27 mouse cellular contexts compared by ENCODE assay signal in the genomic region with DNA sequence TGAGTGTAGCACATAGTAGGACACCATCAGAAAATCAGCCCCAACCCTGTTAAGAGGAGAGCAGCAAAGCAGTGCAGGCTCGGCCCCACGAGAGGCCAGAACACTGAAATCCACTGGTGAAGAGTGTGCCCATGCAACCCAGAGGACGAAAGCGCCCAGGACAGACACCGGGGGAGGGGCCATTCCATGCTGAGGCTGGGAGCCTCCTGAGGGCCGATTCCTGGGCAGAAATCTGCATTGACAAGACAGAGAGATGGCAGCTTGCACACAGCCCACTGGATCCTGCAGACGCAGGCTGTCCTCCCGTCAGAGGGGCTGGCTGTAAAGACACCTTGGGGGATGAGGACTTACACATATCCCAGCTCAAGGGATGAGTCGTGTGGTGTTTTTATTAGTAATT.
DNase-seq lines count a peak whose midpoint lies in the region; ATAC-seq lines count a peak whose summit lies in the region.
"Had no signal": no experiment of that assay in that cellular context is flagged by ENCODE, and none has a peak within 500 bp of the region (broad histone marks: within the 10 kb centered on the region; RNA-seq: fewer than 3 reads in every experiment).

No protein-coding gene starts in this region.

- no peaks in the 10 kb centered on the region for H3K9me3 ChIP-seq in kidney, embryonic 16.5 days (ENCODE audit: low read length)
- no peaks in the 10 kb centered on the region for H3K9me3 ChIP-seq in intestine, embryonic 15.5 days
- H3K9me3 ChIP-seq: embryonic facial prominence, embryonic 12.5 days; heart, embryonic 13.5 days; hindbrain, embryonic 10.5 days; liver, embryonic 15.5 days had no signal

- no peak overlapping the region for H3K27ac ChIP-seq in kidney, embryonic 16.5 days (ENCODE audit: low read length)
- no peak overlapping the region for H3K27ac ChIP-seq in intestine, embryonic 15.5 days
- H3K27ac ChIP-seq: embryonic facial prominence, embryonic 12.5 days; heart, adult 2 months; heart, embryonic 13.5 days; hindbrain, embryonic 10.5 days; hindbrain, postnatal 0 days; liver, embryonic 15.5 days had no signal

- 0 out of 2 replicates have a peak overlapping the region, but pooled peaks have one; percentile 4 for H3K9ac ChIP-seq in kidney, embryonic 16.5 days (replicated peaks; ENCODE audit: low read length)
- no peak overlapping the region for H3K9ac ChIP-seq in intestine, embryonic 15.5 days
- H3K9ac ChIP-seq: embryonic facial prominence, embryonic 12.5 days; heart, embryonic 13.5 days; liver, embryonic 15.5 days; lung, embryonic 14.5 days had no signal

- no peak overlapping the region for H3K4me2 ChIP-seq in kidney, embryonic 16.5 days (replicated peaks; ENCODE audit: low read depth, low read length)
- peak overlapping the region; percentile 23 for H3K4me2 ChIP-seq in intestine, embryonic 15.5 days (replicated peaks)
- H3K4me2 ChIP-seq: embryonic facial prominence, embryonic 12.5 days; heart, embryonic 13.5 days; liver, embryonic 15.5 days; lung, embryonic 14.5 days had no signal

- WGBS in kidney, embryonic 16.5 days: 53% methylated on average over 9 of the region's 9 CpGs
- WGBS in intestine, embryonic 15.5 days: 55% methylated on average over 9 of the region's 9 CpGs

- H3K4me1 ChIP-seq in kidney, embryonic 16.5 days (ENCODE audit: insufficient read depth, low read length): peaks cover 34% of the 10 kb centered on the region
- peaks cover 28% of the 10 kb centered on the region for H3K4me1 ChIP-seq in intestine, embryonic 15.5 days (replicated peaks)

- no peaks in the 10 kb centered on the region for H3K27me3 ChIP-seq in kidney, embryonic 16.5 days (ENCODE audit: insufficient read depth, low read length)
- H3K27me3 ChIP-seq in intestine, embryonic 15.5 days (replicated peaks): no peaks in the 10 kb centered on the region
- H3K27me3 ChIP-seq: embryonic facial prominence, embryonic 12.5 days; heart, embryonic 13.5 days had no signal

- H3K4me3 ChIP-seq in kidney, embryonic 16.5 days (ENCODE audit: low read length): no peak overlapping the region
- no peak overlapping the region for H3K4me3 ChIP-seq in intestine, embryonic 15.5 days (replicated peaks)
- H3K4me3 ChIP-seq: embryonic facial prominence, embryonic 12.5 days; heart, adult 2 months; heart, embryonic 13.5 days; hindbrain, embryonic 10.5 days; liver, embryonic 15.5 days had no signal

- ATAC-seq in kidney, embryonic 16.5 days (ENCODE audit: low FRiP score, low TSS enrichment): no peak
- 0 out of 2 replicates have a peak, but pooled peaks have one; percentile 11 for ATAC-seq in intestine, embryonic 15.5 days
- ATAC-seq: forebrain, embryonic 14.5 days; hindbrain, postnatal 0 days; midbrain, embryonic 16.5 days had no signal

- no peaks in the 10 kb centered on the region for H3K36me3 ChIP-seq in kidney, embryonic 16.5 days (ENCODE audit: insufficient read depth, low read length)
- no peaks in the 10 kb centered on the region for H3K36me3 ChIP-seq in intestine, embryonic 15.5 days
- H3K36me3 ChIP-seq: embryonic facial prominence, embryonic 12.5 days; G1E; heart, embryonic 13.5 days; hindbrain, embryonic 10.5 days; liver, embryonic 15.5 days had no signal

- peak; percentile 54 for DNase-seq in adrenal gland, postnatal 10 days
- no peak for DNase-seq in adrenal gland, adult 8-10 months
- DNase-seq in kidney, postnatal 10 days: no peak
- no peak for DNase-seq in gastrocnemius, adult 8-10 months (ENCODE audit: low spot score in 2 of 2)
- no peak for DNase-seq in frontal cortex, postnatal 25 days (ENCODE audit: low spot score in 2 of 2)
- DNase-seq: cerebellum, adult 8-10 months; cerebellum, postnatal 36 days; embryo, embryonic 11 days; heart, adult 2 months; heart, postnatal 10 days; kidney, adult 11 months; layer of hippocampus, postnatal 36 days; lung, embryonic 14.5 days; lung, postnatal 14 days; right cerebral cortex, postnatal 25 days; spleen, adult 18-20 months; thymus, postnatal 14 days had no signal
